Mouse (Mus musculus): ENCODE measurements around the gene Cacng8.
A peak's percentile ranks its signal among the peaks of the same experiment; 100 is the strongest.

Gene Cacng8

DNA sequence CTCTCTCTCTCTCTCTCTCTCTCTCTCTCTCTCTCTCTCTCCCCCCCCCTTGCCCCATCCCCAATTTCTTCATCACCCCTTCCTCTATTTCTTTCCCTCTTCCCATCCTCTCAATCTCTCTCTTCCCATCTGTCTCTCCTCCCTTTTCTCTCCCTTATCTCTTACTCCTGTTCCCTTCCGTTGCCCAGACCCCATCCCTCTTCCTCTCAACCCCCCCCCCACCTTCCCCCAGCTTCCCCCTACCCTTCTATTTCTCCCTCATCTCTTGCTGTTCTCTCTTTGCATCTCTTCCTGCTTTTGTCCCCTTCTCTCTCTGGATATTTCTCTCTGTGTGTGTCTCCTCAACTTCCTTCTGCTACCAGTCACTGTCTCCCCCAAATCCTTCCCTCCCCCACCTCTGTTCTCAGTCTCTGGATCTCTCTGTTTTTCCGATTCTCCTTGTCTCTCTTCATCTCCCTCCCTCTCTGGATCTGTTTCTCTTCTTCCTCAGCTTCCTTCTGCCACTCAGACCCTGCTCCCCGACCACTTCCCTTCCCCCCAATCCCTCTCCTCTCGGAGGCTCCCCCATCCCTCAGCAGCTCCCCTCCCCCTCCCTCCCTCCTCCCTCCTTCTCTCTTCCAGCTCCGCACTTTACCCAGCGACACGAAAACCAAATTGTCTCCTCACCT is at the start of gene Cacng8:
Gene Cacng8, plus strand, starts transcription at position 271 of the 668 bp plus-strand sequence.
- no peak for DNase-seq (ENCODE audit: low spot score)

DNA sequence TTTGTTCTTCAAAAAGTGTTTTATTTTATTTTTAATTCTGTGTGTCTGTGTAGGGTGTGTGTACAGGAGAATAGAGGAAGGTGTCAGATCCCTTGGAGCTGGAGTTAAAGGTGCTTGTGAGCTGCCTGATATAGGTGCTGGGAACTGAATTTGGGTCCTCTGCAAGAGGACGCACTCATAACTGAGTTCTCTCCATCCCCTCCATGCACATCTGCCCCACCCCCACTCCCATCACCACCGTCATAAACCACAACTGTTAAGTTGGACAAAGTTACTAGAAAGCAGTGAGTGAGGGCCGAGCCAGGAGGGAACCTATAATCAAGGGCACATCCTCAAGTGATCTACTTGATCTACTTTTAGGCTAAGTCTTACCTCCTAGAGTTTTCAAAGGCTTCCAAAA is 46.6 kb upstream of the Cacng8 start:
- no peak for DNase-seq (ENCODE audit: low spot score)

DNA sequence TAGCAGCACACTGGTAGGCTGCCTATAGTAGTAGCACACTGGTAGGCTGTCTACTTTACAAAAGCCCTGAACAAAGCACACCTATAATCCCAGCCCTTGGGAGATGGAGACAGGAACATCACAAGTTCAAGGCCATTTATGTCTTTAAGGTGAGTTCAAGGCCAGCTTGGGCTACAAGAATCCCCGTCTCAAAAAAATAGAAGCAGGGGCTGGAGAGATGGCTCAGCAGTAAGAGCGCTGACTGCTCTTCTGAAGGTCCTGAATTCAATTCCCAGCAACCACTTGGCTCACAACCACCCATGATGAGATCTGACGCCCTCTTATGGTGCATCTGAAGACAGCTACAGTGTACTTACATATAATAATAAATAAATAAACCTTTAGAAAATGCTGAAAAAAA is 45.2 kb upstream of the Cacng8 start:
- no peak for DNase-seq (ENCODE audit: low spot score)

- DNase-seq (ENCODE audit: low spot score) = no peak
These were observed 42.9 kb upstream of the Cacng8 start for GRCm38 (mm10) chr7:3347366-3348287.

- DNase-seq (ENCODE audit: low spot score) = no peak
These were observed 42.2 kb upstream of the Cacng8 start for GRCm38 (mm10) chr7:3348326-3348725.

GRCm38 (mm10) chr7:3349775-3350174 is 40.7 kb upstream of the Cacng8 start:
- no peak for DNase-seq (ENCODE audit: low spot score)

- no peak for DNase-seq (ENCODE audit: low spot score)
These were observed 38.9 kb upstream of the Cacng8 start for GRCm38 (mm10) chr7:3351536-3351935.

- DNase-seq (ENCODE audit: low spot score) = no peak
These were observed 35.6 kb upstream of the Cacng8 start for GRCm38 (mm10) chr7:3354850-3355249.

DNA sequence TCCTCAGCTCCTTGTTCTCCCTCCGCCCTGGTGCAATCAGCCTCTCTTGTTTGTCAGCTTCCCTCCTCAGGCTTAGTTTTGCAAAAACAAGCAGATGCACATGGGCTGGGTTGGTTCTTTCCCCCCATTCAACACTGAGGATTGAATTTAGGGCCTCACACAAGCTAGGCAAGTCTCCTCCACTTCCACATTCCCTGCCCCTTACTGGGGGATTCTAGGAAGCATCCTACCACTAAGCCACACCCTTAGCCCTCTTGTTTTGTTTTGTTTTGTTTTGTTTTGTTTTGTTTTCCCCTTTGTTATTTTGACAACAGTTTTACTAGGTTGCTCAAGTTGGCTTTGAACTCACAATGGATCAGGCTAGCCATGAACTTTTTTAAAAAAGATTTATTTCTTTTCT is 29.8 kb upstream of the Cacng8 start:
- no peak for DNase-seq (ENCODE audit: low spot score)

DNA sequence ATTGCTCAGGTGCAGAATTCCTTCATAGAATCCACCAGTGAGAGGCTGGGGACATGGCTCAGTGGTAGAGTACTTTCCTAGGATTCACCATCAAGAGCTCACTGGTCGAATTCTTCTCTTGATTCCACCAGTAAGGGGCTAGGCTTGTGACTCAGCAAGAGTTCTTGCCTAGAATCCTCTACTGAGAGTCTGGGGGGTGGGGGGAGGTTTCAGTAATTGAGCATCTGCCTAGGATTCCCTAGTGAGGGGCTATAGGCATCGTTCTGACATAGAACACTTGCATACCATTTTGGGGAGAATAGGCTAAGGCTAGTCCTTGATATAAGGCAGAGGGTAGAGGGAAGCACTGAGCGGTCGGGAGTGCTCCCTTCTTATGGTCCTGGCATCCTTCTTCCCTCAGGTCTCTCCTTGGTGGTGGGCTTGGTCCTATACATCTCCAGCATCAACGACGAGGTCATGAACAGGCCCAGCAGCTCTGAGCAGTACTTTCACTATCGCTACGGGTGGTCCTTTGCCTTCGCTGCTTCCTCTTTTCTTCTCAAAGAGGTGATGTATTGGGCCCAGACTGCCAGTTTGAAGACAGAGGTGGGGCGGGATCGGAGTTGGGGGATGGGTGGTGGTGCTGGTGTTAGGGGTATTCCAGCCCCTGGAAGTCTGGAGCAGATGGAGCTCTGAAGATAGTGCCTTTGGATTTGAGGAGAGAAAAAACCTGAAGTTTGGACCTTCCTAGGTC is 24.8 kb upstream of the Cacng8 start:
- DNase-seq (ENCODE audit: low spot score) = no peak

DNA sequence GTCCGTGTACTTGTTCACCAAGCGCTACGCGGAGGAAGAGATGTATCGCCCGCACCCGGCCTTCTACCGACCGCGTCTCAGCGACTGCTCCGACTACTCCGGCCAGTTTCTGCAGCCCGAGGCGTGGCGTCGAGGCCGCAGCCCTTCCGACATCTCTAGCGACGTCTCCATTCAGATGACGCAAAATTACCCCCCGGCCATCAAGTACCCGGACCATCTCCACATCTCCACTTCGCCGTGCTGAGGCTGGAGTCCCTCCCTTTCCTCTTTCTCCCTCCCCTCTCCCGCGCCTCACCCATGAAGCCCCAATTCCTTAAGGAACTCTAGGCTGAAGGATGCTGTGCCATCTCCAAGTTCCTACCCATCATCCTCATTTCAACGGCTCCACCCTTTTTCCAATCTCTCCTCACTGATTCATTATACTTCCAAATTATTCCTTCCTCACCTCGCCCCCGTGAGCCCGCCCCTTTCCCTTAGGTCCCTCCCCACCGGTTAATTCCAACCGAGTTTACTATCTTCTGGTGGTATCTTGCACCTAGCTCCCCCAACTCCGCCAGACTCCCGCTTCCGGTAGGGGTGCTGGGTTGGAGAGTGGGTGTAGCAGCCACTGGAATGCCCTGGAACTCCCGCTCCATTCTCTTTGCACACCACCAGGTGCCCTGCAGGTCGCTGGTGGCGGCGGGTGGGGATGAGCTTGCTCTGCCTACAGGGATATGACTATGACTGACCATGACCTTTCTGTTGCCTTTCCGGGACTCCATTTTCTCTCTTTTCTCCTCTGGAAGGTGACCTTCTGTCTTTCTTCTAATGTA is 23.6 kb upstream of the Cacng8 start:
- no peak for DNase-seq (ENCODE audit: low spot score)

DNA sequence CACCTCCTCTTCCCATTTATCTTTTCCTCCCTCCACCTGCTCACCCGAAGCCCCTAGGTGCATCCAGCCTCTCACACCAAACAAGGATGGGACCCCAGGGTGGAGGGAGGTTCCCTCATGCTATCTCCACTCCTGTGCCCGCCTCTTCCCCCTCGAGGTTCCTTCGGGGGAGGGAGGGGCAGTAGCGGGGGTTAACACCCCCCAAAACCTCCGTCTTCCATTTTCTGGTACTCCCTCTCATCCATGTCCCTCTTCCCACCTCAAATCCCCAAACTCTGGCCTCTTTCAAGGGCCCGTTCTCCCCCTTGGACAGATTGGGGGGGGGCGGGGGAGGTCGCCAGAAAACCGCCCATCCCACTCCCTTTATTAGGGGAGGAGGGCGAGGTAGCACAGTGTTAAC is 22.9 kb upstream of the Cacng8 start:
- DNase-seq (ENCODE audit: low spot score) = no peak

- no peak for DNase-seq (ENCODE audit: low spot score)
These were observed 22.2 kb upstream of the Cacng8 start for GRCm38 (mm10) chr7:3368311-3368710.

- DNase-seq (ENCODE audit: low spot score) = no peak
These were observed 21.3 kb upstream of the Cacng8 start for GRCm38 (mm10) chr7:3369189-3369588.

DNA sequence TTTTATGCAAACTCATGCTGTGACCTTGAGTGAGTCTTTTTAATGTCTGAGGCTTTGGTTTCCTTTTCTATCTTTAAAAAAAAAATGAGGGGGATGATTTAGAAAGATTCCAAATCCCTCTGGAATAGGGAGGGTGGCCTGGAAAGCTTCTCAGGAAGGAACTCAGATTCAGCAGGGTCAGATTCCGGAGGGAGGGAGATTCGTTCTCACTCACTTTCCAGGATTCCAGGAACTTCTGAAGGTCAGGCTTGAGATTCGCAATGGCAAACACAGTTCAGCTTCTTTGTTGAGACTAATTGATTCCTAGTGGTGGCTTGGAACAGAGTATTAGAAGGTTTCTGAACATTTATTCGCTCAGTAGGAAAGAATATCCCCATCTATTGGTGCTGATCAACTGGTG is 20.1 kb upstream of the Cacng8 start:
- DNase-seq (ENCODE audit: low spot score) = no peak

GRCm38 (mm10) chr7:3372376-3372775 is 18.1 kb upstream of the Cacng8 start:
- no peak for DNase-seq (ENCODE audit: low spot score)

DNA sequence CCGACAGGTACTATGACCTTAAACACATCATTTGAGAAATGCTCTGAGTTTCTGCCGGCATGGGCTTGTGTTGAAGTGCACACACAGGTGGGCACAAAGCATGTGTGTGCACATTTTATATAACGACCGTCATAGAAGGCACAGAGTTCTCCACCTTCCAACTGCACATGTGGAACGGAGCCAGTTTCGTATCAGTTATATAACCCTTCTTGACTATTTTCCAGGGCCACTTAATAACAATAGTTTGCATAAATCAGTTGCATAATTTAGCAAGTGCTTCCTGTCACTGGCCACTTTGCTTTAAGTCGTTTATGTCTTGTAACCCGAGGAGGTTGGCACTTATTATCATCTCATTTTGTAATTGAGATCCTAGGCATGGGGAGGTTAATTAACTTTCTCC is 16.7 kb upstream of the Cacng8 start:
- DNase-seq (ENCODE audit: low spot score) = no peak

DNA sequence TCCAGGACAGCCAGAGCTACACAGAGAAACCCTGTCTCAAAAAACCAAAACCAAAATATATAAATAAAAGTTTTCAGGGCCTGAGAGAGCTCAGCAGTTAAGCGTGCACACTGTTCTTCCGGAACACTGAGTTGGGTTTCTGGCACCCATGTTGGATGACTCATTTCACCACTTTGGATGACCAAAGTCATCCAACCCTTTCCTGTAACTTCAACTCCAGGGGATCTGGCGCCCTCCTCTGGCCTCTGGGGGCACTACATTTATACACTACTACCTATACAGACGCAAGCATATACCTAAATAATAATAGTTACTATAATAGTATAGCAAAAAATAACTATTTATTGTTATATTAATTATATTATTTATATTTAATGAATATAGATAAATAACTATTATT is 13.7 kb upstream of the Cacng8 start:
- DNase-seq (ENCODE audit: low spot score) = peak; percentile 68

GRCm38 (mm10) chr7:3382123-3382522 is 8.4 kb upstream of the Cacng8 start:
- no peak for DNase-seq (ENCODE audit: low spot score)

DNA sequence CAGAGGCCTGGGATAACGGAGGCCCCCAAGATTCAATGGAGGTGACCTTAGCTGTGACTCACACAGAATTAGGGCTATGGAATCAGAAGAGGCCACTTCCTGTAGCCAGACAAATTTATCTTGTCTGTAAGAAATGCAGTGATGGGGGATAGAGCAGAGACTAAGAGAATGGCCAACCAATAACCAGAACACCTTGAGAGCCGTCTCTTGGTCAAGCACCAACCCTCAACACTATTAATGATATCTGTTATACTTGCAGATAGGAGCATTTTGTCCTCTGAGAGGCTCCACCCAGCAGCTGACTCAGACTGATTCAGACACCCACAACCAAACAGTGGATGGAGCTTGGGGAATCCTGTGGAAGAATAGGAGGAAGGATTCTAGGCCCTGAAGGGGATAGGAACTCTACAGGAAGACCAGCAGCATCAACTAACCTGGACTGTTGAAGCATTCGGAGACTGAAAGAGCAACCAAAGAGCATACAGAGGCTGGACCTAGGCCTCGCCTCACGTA is 5.6 kb upstream of the Cacng8 start:
- no peak for DNase-seq (ENCODE audit: low spot score)

- DNase-seq (ENCODE audit: low spot score) = no peak
These were observed 4.3 kb upstream of the Cacng8 start for GRCm38 (mm10) chr7:3386036-3386730.

Data from urinary bladder, postnatal 14 days (tissue).